Mouse (Mus musculus) layer of hippocampus, postnatal 10 days (tissue): ENCODE measurements around the gene Ltb. TPM values are rescaled to one million over a fixed set of nuclear protein-coding genes. Genes with fewer than 3 reads are reported as not detected.

ENCODE experiments used
- DNase-seq, 2 experiments: peaks; one replicate each; pipeline ENCODE4 v3.0.0; 2021; ENCODE audit warnings: low spot score in 2 of 2
- microRNA-seq, 2 experiments: library from miRNA; unstranded; fragments of <30 nt; microRNA quantifications; one replicate each; pipeline ENCODE4 v1.2.0; 2021
- total RNA-seq, 2 experiments: library from RNA; stranded (reverse); gene quantifications; 2 replicates each; pipeline ENCODE4 v1.2.3; 2021

Gene Ltb
- total RNA-seq, 2 experiments from 2014 or later = 0.74 to 1.2 TPM

DNA sequence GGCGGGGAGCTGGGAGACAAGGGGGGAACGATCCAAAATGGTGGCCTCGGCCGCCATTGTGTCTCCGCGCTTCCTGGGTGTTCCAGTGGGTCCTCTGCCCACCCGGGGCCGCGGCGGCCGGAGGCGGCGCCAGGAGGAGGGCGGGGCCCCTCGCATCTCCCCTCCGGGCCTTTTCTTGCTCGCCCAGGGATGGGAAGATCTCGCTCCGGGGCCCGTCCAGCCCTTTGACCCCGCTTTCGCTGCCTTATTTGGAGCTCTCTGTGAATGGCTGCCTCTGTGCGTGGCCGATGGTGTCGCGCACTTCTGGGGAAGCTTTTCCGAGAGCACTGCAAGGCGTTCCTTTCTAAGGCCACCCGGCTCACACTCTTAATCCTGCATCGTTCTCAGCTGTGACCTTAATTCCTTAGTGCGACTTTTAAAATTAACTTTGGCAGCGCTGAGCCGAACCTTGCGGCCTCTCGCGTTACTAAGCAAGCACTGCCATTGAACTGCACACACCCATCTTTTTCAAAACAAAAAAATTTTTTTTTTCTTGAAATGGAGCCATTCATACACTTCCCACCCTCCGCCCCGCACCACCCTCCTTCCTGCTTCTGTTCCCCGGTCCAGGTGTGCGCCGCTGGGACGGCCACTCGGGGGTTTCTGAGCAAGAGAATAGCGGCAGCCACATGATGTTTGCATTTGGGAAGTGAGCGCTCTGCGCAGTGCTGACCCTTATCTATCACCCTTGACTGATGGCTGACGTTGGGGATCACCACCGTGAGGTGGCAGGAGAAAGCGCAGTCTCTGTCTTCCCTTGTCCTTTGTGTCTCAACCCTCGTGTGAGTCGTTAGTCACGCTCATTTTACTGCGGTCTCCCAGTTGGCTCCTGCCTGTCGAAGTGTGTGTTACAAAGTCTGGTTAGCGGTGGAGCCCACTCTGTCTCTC, 48.0 kb downstream of the Ltb start:
- peak; percentile 55 to 66 for DNase-seq

DNA sequence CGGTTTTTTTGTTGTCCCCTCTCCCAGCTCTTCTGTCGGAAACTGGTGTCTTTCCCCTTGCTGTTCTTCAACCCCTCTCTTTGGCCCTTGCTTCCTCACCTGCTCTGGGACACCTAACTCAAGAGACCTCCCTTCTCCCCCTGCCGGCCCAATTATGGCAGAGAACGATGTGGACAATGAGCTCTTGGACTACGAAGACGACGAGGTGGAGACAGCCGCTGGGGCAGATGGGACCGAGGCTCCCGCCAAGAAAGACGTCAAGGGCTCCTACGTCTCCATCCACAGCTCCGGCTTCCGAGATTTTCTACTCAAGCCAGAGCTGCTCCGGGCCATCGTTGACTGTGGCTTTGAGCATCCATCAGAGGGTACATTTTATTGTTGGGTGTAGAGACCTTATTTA, 48.8 kb downstream of the Ltb start:
- DNase-seq = peak in 1 of 2 experiments; percentile 61

DNA sequence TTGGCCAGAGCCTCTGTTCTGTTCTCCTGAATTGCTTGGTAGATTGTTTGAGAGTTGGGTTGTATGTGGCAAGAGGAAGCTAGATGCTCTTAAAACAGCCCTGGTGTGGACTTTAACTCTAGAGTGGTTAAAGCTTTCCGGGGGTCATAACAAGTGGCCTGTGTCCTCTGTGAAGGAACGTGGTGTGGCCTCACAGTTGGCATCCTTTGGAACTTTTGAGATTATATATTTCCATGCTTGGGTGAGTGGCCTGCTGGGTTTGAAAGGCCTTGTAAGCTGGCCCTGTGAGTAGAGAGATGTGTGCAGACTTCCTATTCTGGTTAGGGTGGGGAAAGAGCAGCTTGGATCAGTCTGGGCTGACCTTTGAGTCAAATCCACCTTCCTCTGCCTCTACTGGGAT, 50.8 kb downstream of the Ltb start:
- no peak for DNase-seq

Small RNA genes lying within 50 kb of the gene (microRNA-seq; reads per million reads assigned to microRNA genes)
- gene Mir6973a (0 reads per million in 2 experiments), gene Mir6974 (0 to 0.22 reads per million in 2 experiments), gene Mir6975 (0.89 to 2.2 reads per million in 2 experiments)

Other genes starting within 250 kb of the Ltb start
- 1 to 10 TPM; 4.3 to 5.3 TPM for gene Hspa1b, start 235.2 kb upstream of the Ltb start, total RNA-seq
- not detected for gene Gm20481, start 224.5 kb upstream of the Ltb start, total RNA-seq
- 1 to 10 TPM; 6.8 to 8.7 TPM for gene Hspa1a, start 222.3 kb upstream of the Ltb start, total RNA-seq
- gene Hspa1l, start 221.7 kb upstream of the Ltb start, total RNA-seq = under 1 TPM; 0.30 to 0.38 TPM
- gene Lsm2, start 212.6 kb upstream of the Ltb start, total RNA-seq = 10 to 100 TPM; 24.2 to 25.9 TPM
- 10 to 100 TPM; 56.3 to 62.1 TPM for gene Vars, start 193.5 kb upstream of the Ltb start, total RNA-seq
- gene Vwa7, start 177.9 kb upstream of the Ltb start, total RNA-seq = under 1 TPM; 0.16 to 0.30 TPM
- gene Sapcd1, start 166.4 kb upstream of the Ltb start, total RNA-seq = 1 to 10 TPM in 1 of 2 experiments, under 1 TPM in 1; 0.53 to 1.4 TPM
- gene Msh5, start 147.7 kb upstream of the Ltb start, total RNA-seq = 1 to 10 TPM in 1 of 2 experiments, under 1 TPM in 1; 0.91 to 1.4 TPM
- 10 to 100 TPM; 19.3 to 19.6 TPM for gene Clic1, start 144.5 kb upstream of the Ltb start, total RNA-seq
- gene Ddah2, start 135.4 kb upstream of the Ltb start, total RNA-seq = 10 to 100 TPM; 47.3 to 59.0 TPM
- not detected for gene Ly6g6c, start 129.1 kb upstream of the Ltb start, total RNA-seq
- not detected for gene Mpig6b, start 128.3 kb upstream of the Ltb start, total RNA-seq
- 1 to 10 TPM; 2.8 to 3.5 TPM for gene Ly6g6e, start 117.5 kb upstream of the Ltb start, total RNA-seq
- 1 to 10 TPM in 1 of 2 experiments, under 1 TPM in 1; 0.78 to 1.6 TPM for gene Ly6g6d, start 116.4 kb upstream of the Ltb start, total RNA-seq
- gene Ly6g6f, start 108.8 kb upstream of the Ltb start, total RNA-seq = not detected
- 10 to 100 TPM; 77.4 to 79.9 TPM for gene Abhd16a, start 105.2 kb upstream of the Ltb start, total RNA-seq
- gene Ly6g5c, start 86.2 kb upstream of the Ltb start, total RNA-seq = not detected
- gene Ly6g5b, start 79.0 kb upstream of the Ltb start, total RNA-seq = under 1 TPM; 0.58 to 0.82 TPM
- gene Gpank1, start 73.0 kb upstream of the Ltb start, total RNA-seq = 10 to 100 TPM; 10.7 to 14.6 TPM
- gene Csnk2b, start 72.4 kb upstream of the Ltb start, total RNA-seq = 100 to 1,000 TPM; 178 to 202 TPM
- gene D17H6S53E, start 68.1 kb upstream of the Ltb start, total RNA-seq = 10 to 100 TPM; 21.4 to 25.9 TPM
- not detected for gene Apom, start 62.4 kb upstream of the Ltb start, total RNA-seq
- gene Bag6, start 59.3 kb upstream of the Ltb start, total RNA-seq = 100 to 1,000 TPM; 284 to 308 TPM
- gene Prrc2a, start 29.5 kb upstream of the Ltb start, total RNA-seq = 100 to 1,000 TPM; 284 to 322 TPM
- 10 to 100 TPM; 10.3 to 10.5 TPM for gene Aif1, start 18.4 kb upstream of the Ltb start, total RNA-seq
- gene Lst1, start 6.0 kb upstream of the Ltb start, total RNA-seq = 10 to 100 TPM; 15.6 to 17.2 TPM
- gene Tnf, start 7.6 kb downstream of the Ltb start, total RNA-seq = not detected
- gene Lta, start 10.9 kb downstream of the Ltb start, total RNA-seq = under 1 TPM; 0.43 to 0.71 TPM
- not detected for gene Gm16181, start 26.4 kb downstream of the Ltb start, total RNA-seq
- 100 to 1,000 TPM; 310 to 356 TPM for gene Atp6v1g2, start 39.2 kb downstream of the Ltb start, total RNA-seq
- gene Nfkbil1, start 41.4 kb downstream of the Ltb start, total RNA-seq = 10 to 100 TPM; 14.2 to 15.5 TPM
- 100 to 1,000 TPM; 257 to 272 TPM for gene Ddx39b, start 47.3 kb downstream of the Ltb start, total RNA-seq
- 10 to 100 TPM; 15.2 to 17.5 TPM for gene H2-D1, start 68.3 kb downstream of the Ltb start, total RNA-seq
- under 1 TPM in 1 of 2 experiments, not detected in 1; 0.74 TPM for gene H2-Q1, start 126.0 kb downstream of the Ltb start, total RNA-seq
- gene H2-Q2, start 147.8 kb downstream of the Ltb start, total RNA-seq = 1 to 10 TPM; 2.0 to 2.1 TPM
- gene H2-Q4, start 185.2 kb downstream of the Ltb start, total RNA-seq = 1 to 10 TPM; 1.2 to 1.8 TPM
- not detected for gene H2-Q6, start 230.4 kb downstream of the Ltb start, total RNA-seq
- gene H2-Q7, start 244.7 kb downstream of the Ltb start, total RNA-seq = under 1 TPM; 0.31 to 0.39 TPM